Mouse (Mus musculus) liver (tissue): ENCODE data around the gene Smyd3.
A peak's percentile ranks its signal among the peaks of the same experiment; 100 is the strongest.

Experiments
- DNase-seq: peaks from one replicate; pipeline ENCODE4 v3.0.0-alpha.2; 2020; ENCODE audit warnings: mixed read lengths

The Smyd3 gene

DNA sequence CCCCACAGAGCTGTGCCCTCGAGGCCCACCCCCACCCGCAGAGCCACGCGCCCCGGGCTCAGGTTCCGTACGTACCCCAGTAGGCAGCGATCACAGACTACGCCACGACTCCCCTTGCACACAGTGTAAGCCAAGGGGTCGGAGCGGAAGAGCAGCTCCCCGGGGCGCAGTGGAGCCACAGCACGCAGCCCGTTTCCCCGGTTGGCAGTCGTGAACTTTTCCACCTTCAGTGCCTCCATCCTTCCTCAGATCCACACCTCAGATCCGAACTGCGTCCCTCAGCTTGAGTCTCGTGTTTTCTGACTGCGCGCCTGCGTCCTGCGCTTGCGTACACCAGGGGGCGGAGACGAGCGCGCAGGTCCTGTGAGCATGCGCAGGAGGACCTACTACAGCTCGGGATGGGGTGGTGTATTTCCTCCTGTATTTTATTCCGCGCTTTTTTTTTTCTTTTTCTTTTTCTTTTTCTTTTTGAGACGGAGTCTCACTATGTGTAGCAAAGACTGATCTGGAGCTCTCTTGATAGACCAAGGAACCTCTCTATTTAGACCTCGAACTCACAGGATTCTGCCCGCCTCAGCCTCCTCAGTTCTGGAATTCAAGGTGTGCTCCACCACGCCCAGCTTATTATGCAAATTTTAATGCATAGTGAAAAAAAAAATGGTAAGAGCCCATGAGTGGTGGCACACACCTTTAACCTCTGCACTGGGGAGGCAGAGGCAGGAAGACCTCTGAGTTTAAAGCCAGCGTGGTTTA lies at the start of gene Smyd3:
Smyd3 (minus strand) TSS at position 329 of the 753 bp plus-strand sequence.
- DNase-seq: peak; percentile 90

GRCm38 (mm10) chr1:179567558-179567957 lies 49.7 kb upstream of the Smyd3 start:
- DNase-seq: no peak

DNA sequence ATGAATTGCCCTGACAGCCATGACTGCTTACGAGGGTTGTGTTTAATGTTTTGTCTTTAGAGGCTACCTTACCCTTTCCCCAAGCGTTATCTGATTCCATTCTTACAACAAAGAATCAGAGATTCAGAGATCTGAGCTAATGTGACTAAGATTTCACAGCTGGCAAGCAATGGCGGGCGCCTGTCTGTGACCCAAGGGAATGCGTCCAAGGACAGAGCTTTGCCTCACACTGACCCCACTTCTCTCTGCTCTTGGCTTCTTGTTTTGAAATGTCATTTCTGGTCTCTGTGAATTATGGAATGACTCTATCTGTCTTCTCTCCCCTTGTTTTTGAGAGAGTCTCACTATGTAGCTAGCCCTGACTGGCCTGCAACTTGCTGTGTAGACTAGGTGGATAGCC lies 46.1 kb upstream of the Smyd3 start:
- DNase-seq: no peak

- DNase-seq: no peak
These were observed 45.4 kb upstream of the Smyd3 start for GRCm38 (mm10) chr1:179563211-179563610.

DNA sequence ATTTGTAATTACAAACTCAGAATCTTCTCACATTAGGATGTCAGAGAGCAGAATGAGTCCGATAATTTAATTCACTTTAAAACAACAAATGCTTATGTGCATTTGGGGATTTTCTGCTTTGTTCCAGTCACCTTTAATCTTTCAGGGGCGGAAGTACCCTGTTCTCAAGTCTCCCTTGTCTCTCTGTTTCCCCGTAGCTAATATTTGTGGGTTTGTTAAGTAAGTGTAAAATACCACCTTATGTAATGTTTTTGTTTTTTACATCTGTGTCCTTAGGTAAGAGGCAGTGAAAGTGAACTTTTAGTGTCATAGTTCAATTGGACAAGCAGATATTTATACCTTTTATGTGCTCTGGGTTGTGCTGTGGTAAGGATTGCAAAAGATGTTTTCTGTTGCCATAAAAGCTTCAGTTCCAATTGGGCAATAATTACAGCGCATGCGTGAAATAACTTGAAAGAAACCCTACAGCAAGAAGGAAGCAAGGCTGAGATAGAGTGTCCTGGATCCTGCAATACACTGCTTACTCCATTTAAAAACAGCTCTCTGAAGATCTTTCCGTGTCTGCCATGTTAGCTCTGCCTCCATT lies 43.1 kb upstream of the Smyd3 start:
- no peak for DNase-seq

- no peak for DNase-seq
These were observed 41.8 kb upstream of the Smyd3 start for GRCm38 (mm10) chr1:179559446-179560194.

DNA sequence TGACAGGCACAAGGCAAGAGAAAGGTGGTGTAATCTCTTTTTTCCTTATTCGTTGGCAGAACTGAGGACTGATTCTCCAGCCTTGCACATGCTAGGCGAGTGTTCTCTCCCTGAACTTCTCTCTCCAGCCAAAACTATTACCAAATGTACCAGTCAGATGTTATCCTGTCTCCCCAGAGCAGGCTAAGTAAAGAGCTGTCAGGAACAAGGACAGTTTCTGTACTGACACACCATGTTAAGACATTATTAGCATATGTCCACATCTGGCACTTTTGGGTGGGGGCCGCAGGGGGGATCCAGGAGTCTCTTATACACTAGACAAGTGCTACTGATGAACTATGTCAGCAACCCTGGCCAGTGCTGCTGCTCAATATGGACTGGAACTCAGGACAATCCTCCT lies 39.1 kb upstream of the Smyd3 start:
- DNase-seq: no peak

DNA sequence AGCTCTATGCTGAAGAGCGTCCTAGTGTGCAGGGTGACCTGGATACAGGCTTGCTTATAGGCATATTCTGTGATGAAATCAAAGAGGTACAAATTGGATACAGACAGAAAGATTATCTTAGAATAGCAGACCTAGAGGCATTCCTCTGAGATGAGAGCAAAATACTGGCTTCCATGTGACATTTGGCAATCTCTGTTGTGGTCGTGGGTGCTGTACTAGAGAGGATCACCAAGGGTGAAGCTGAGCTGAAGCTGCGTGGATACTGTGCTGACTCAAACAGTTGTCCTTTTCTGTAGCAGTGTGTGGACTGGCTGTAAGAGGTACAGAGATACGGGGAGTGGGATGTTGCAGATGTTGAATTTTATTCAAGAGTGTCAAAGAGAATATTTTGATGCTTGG lies 36.1 kb upstream of the Smyd3 start:
- DNase-seq: no peak

DNA sequence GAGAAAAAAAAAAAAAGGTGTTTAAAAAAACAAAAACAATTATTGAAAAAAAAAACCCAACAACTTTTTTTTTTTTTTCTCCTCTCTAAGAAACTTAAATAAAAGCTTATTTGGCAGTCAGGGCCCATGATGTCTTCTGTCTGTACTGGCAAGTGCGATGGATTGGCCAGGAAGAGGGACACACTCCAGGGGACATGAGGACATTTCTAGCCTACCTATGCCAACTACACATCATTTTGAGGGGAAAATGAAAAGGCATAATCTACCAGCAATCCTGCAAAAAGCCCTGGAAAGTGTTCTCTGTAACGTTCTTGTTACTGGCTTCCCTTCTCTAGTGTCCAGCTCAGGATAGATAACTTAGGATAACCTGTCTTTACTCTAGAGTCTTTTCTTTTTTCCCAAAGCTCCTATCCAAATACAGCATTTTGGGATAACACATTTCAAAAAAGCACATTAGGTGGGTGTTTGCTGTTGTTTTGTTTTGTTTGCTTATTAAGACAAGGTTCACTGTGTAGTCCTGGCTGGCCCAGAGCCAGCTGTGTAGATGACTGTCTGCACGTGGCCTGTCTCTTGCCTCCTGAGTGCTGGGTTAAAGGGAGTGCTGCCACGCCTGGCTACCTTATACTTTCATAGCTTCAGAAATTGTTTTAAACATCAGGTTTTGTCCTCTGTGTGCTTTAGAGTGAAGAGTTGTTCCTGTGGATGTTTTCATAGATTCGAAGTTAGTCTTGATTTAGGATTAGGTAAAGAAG lies 35.5 kb upstream of the Smyd3 start:
- DNase-seq: no peak

- peak; percentile 72 for DNase-seq
These were observed 34.9 kb upstream of the Smyd3 start for GRCm38 (mm10) chr1:179552751-179553150.

DNA sequence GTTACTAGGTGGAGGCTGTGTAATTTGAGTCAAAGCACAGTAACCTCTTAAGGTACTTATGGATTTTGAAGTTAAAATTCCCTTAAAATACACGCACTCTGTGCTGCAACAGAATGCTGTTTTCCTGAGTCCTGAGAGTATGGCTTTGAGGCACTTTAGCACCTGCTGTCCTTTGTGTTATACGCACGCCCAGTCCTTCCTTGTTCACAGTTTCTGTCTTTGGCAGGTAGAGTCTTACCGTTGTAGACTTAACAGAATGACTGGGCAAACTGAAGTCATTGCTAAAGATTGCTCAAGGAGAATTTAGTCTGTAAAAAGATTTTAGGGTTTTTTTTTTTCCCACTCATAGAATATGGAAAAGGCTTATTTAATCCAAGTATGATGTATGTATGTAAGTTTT lies 34.1 kb upstream of the Smyd3 start:
- DNase-seq: no peak

GRCm38 (mm10) chr1:179551336-179551735 lies 33.5 kb upstream of the Smyd3 start:
- peak; percentile 25 for DNase-seq

GRCm38 (mm10) chr1:179548996-179549752 lies 31.3 kb upstream of the Smyd3 start:
- no peak for DNase-seq

GRCm38 (mm10) chr1:179548220-179548619 lies 30.4 kb upstream of the Smyd3 start:
- DNase-seq: no peak

- DNase-seq: peak; percentile 25
These were observed 29.3 kb upstream of the Smyd3 start for GRCm38 (mm10) chr1:179547176-179547575.

- DNase-seq: no peak
These were observed 28.7 kb upstream of the Smyd3 start for GRCm38 (mm10) chr1:179546551-179546917.

DNA sequence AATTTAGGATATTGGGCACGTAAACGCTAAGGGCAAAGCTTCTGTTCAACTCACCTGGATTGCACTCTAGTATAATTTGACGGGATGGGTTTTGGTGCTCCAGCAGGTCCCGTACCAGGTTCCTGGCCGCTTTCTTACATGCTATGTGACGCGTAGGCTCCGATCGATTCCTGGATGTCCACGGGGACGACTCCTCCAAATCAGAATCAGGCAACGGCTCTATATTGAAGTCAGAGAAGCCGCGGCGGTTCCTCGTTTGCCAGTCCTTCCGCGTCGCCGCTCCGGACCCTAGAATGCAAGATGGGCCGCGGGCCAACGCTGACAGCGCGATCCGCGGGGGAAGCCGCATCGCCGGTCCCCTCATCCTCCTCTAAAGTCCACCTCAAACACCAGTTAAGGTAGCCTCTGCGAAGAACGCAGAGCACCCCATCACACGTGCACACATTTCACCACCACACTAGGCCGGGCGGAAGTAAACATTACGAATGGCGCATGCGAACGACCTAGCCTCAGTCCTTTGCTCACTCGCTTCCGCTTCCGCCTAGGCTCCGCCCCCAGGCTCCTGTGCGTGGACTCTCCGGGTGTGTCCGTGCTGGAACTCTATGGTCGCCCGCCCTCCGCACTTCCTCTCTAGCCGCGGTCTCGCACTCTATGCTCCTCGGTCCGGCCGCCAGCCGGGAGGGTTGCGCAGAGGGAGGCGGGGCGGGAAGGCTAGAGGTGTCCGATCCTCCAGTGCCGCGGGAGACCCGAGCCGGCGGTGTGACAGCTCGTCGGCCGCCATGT lies 28.1 kb upstream of the Smyd3 start, which contains the start of the genes Tfb2m and Cnst:
Tfb2m (minus strand) TSS at position 500 of the 783 bp plus-strand sequence.
Cnst (plus strand) TSS at position 603 of the 783 bp plus-strand sequence.
- DNase-seq: peak; percentile 99

GRCm38 (mm10) chr1:179541502-179541901 lies 23.7 kb upstream of the Smyd3 start:
- DNase-seq: peak; percentile 15

- no peak for DNase-seq
These were observed 22.0 kb upstream of the Smyd3 start for GRCm38 (mm10) chr1:179539887-179540286.

DNA sequence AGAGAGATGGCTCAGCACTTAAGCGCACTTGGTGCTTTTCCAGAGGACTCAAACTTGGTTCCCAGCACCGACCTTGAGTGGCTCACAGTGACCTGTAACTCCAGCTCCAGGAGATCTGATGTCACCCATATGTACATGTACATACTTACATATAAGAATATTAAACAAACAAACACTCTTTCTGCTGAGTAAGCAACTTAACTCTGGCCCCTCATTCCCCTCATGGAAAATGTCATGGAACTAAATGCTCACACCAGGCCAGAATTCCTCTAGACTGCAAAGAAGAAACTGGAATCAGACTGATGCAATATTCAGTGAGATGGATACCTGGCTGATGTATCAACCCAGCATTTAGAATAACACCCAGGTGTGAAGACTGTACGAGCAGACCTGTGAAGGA lies 21.2 kb upstream of the Smyd3 start:
- DNase-seq: no peak

DNA sequence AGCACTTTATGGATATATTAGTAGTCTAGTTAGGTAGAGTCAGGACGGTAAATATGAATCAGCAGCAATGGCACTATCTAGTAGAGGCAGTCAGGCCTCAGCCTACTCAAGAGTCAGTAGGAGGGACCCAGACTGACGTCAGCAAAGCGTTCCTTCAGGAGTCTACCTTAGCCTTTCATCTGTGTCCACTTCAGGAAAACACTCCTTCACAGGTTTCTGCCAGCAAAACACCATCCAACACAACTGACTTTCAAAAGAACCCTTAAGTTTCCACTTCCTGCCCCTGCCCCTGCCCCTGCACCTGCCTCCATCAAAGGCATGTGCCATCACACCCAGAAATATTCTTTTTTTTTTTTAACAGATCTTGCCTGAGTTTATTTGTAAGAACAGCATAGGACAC lies 2.1 kb upstream of the Smyd3 start:
- no peak for DNase-seq
